Mouse (Mus musculus): ENCODE measurements around the gene Phf13.
"Not testable (repeated sequence)": the region's sequence is repeated elsewhere in the genome, so short reads cannot be mapped to it uniquely, and the experiment has no call there.

Gene Phf13

DNA sequence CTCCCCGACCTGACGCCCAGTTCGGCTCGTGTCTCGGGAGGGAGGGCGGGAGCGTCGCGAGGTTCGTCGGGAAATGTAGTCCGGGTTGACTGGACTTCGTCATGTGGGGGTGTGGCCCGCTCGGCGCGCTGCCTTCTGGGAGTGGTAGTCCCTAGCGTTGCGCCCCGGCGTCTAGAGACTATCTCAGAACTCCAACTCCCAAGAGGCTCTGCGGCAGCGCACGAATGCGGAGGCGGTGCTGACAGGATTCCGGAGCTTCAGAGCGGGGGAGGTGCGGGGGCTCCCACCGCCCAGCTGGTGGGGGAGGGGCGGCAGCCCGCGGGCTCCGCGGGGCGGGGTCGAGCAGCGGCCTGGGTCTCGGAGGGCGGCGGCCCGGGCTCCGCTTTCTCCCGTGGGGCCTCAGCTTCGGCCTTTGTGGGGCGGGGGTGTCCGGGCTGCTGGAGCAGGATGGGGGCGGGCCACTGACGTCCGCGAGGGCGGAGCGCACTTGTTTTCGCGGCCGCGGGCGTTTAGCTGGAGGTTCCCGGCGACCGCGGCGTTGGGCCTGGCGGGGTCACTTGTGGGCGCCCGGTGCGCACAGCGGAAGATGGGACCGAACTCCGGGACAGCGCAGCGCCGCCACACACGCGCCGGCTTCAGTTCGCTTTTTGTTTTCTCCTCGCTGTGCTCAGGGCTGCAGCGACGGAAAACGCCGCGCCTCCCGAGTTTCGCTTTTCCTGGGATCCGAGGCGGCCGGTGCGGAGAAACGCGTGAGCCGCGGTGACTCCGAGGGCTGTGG is at the start of gene Phf13:
TSS of gene Phf13 (minus strand) at position 86 of the 778 bp plus-strand sequence.
- DNase-seq = peak; percentile 99

DNA sequence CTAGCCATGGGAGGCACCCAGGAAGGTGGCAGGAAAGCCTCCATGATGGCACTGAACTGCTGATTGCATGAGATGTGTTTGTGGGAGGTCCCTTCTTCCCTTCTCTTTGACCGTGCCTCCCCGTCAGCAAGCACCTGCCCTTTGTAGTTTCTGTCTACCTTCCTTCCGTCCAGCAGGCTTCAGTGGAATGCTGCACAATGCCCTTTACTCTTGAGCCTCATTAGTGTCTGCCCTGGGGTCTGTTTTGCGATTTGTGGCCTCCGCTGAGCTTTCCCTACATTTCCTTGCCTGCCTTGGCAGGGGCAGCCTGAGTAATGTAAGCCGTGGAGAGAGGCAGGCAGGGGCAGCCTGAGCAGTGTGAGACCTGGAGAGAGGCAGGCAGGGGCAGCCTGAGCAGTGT is 48.6 kb upstream of the Phf13 start:
- peak; percentile 65 for DNase-seq

DNA sequence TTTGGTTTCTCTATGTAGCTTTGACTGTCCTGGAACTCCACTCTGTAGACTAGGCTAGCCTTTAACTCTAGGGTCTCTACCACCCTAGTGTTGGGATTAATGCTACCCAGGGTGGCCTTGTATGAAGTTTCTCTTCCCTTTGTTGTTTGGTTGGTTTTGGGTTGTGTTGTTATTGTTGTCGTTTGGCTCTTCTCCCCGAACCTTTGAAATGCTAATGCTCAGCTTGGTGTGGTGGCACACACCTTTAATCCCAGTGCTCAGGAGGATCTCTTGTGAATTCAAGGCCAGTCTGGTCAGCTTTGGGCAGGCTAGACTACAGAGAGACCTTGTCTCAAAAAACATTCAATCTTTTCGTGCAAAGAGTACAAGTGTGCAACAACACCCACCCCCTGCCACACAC is 47.1 kb upstream of the Phf13 start:
- no peak for DNase-seq

- DNase-seq = no peak
Observed at GRCm38 (mm10) chr4:152041924-152042641, 46.0 kb upstream of the Phf13 start.

GRCm38 (mm10) chr4:152039831-152040310 is 43.8 kb upstream of the Phf13 start:
- DNase-seq = peak; percentile 44

GRCm38 (mm10) chr4:152038985-152039830 is 43.1 kb upstream of the Phf13 start, which contains the start of gene Nol9:
Gene Nol9, plus strand, starts transcription at chr4:152039321.
- DNase-seq = peak; percentile 92

DNA sequence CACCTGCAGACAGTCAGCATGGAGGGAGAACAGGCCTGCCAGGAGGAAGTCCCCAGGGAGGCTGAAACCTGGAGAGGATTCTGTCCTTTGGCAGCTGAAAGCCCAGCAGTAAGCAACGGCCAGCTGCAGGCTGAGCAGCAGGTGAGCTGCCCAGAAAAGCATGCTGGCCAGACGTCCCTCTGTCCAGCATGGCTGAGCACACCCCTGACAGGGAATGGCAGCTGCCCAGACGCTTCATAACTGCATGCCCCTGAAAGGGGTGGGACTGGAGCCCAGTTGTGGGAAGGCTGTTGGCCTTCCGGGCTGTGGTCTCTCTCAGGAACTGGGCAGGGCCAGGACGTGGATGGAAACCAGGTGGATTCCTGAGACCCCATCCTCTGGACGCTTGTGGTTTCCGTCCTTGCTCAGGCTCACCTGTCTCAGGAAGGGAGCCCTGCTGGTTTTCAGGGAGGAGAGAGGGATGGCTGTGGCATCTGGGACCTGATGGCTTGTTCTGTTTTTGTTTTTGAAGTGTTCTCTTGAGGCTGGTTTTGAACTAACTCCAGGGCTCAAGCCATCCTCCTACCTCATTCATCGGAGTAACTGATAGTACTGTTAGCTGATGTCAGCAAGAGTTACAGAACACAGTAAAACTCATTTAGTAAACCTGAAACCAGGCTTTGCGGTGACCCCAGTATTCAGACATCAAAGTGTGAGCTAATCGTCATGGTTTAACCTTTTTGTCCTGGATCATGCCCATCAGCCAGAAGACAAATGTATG is 42.3 kb upstream of the Phf13 start, which contains the start of gene Tas1r1:
TSS of gene Tas1r1 (minus strand) at position 344 of the 760 bp plus-strand sequence.
- no peak for DNase-seq

DNA sequence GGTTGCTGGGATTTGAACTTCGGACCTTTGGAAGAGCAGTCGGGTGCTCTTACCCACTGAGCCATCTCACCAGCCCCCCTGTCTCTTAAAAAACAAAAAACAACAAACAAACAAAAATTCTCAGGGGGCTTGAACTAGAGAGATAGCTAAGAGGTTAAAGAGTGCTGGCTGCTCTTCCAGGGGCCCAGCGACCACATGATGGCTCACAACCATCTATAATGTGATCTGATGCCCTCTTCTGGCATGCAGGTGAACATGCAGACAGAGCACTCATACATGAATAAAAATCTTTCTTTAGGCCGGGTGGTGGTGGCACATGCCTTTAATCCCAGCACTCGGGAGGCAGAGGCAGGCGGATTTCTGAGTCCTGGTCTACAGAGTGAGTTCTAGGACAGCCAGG is 40.4 kb upstream of the Phf13 start:
- not testable (repeated sequence) for DNase-seq

- DNase-seq = no peak
Observed at GRCm38 (mm10) chr4:152032922-152033321, 36.9 kb upstream of the Phf13 start.

DNA sequence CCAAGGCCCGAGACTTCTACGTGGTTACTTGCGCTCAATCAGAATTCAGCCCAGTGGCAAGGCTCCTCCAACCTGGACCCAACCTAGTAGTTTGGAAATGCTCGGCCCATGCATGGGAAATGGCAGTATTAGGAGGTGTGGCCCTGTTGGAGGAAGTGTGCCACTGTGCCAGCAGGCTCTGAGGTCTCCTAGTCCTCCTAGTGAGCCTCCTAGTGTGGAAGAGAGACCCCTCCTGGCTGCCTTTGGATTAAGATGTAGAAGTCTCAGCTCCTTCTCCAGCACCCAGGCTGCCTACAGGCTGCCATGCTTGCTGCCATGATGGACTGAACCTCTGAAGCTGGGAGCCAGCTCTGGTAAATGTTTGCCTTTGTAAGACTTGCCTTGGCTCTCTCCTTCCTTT is 33.9 kb upstream of the Phf13 start:
- DNase-seq = no peak

DNA sequence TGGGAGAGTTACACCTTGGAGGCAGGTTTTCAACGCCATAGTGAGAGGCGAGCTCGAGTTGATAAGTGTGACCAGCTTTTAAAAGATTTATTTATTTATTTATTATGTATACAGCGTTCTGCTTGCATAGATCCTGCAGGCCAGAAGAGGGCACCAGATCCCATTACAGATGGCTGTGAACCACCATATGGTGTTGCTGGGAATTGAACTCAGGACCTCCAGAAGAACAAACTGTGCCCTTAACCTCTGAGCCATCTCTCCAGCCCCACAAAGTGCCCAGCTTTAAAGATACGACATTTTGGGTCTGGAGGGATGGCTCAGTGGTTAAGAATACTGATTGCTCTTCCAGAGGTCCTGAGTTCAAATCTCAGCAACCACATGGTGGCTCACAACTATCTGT is 33.0 kb upstream of the Phf13 start:
- no peak for DNase-seq

- no peak for DNase-seq
Observed at GRCm38 (mm10) chr4:152028456-152028855, 32.4 kb upstream of the Phf13 start.

GRCm38 (mm10) chr4:152027524-152027923 is 31.5 kb upstream of the Phf13 start, which contains the start of gene Zbtb48:
Gene Zbtb48, minus strand, starts transcription at chr4:152027671.
- DNase-seq = peak; percentile 98

GRCm38 (mm10) chr4:152026751-152027508 is 30.9 kb upstream of the Phf13 start:
- DNase-seq = peak; percentile 46

DNA sequence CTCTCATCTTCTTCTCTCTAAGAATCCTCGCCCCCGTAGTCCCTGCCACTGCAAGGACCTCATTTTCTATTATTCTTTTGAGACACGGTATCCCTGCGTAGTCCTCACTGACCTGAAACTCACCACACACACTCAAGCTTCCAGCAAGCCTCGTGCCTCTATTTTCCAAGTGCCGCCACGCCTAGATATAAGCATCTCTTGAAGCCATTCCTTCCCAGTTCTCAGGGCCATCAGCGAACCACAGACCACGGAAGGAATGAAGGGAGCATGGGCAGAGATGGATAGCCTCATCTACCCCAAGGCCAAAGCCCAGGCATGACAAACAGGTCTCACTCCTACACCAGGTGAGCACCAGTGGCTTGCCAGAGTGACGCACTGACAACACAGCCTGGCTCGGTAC is 28.5 kb upstream of the Phf13 start:
- DNase-seq = no peak

DNA sequence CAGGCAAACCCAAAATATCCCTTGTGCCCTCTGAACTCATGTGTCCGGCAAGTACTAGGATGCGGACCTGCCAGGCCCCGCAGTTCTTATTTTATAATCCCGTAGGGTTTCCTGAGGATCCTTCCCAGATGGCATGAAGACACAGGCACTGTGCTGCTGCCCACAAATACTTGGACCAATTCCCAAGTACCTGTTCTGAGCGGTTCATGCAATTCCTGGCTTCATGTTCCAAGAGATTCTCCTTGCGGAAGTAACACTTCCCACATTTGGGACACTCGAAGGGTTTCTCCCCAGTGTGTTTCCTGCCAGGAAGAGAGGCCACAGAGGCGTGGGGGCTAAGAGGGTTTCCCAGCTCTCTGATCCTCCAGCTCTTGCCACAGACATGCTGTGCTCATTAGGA is 26.4 kb upstream of the Phf13 start:
- DNase-seq = no peak

- DNase-seq = no peak
Observed at GRCm38 (mm10) chr4:152021568-152022097, 25.6 kb upstream of the Phf13 start.

GRCm38 (mm10) chr4:152020024-152020423 is 24.0 kb upstream of the Phf13 start:
- DNase-seq = no peak

DNA sequence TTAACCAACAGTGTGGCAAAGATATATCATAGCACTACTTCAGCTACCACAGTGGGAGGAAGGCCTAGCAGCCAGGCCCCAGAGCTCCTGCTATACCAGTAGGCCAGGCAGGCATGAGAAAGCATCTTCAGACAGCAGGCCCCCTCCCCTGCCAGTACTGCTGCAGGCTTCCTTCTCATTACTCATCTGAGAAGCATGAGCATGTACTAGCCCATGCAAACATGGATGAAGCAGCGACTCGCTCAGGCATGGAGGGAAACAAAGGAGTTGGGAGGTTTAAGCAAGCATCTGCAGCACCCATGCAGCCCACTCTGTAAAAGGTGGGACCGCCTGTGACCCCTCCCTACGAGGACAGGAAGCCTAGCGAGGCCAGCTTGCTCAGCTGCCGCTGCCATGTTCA is 23.0 kb upstream of the Phf13 start:
- DNase-seq = no peak

DNA sequence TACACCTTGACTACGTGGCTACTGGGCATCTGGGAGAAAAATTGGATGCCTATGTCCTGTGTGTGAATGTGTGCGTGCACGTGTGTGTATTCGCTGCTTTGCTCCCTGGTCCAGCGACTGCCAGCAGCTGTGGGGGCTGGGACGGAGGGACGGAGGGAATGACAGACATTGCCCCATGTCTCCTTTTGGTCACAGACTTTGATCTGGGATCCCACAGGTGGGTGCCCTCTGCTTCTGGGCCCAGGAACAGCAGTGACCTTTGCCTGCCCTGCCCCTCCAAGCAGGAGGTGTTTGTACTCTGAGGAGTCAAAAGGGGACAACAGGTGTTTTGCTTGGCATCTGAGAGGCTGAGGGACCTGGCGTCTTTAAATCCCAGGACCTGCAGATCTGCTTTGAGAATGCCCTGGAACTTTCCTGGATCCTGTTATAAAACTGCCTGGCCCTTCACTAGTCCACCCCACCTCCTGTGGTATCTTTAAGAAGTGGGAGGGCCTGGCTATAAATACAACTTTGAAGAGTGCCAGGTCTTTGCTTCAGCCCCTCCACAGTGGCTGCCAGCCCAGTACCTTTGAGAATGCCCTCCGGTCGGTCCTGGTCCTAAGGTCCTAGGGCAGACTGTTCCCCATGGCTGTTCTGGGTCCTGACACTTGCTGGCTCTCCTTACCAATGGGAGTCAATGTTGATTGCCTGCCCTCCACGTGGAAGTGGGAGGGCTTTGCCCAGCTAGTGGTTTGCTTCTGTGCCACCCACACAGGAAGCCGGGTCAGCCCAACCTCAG is 17.2 kb upstream of the Phf13 start:
- DNase-seq = peak; percentile 87
